Mouse (Mus musculus): Measurements from ENCODE around the gene Csrnp2. TPM values are rescaled to one million over a fixed set of nuclear protein-coding genes. Genes with fewer than 3 reads are reported as not detected.
A peak's percentile ranks its signal among the peaks of the same experiment; 100 is the strongest.

Csrnp2 gene
- polyA plus RNA-seq, 1 experiment from 2014 or later = 12.0 TPM

- WGBS = 8% methylated on average over 17 of the region's 17 CpGs
Measured at GRCm38 (mm10) chr15:100457340-100457739, 37.9 kb downstream of the Csrnp2 start.

DNA sequence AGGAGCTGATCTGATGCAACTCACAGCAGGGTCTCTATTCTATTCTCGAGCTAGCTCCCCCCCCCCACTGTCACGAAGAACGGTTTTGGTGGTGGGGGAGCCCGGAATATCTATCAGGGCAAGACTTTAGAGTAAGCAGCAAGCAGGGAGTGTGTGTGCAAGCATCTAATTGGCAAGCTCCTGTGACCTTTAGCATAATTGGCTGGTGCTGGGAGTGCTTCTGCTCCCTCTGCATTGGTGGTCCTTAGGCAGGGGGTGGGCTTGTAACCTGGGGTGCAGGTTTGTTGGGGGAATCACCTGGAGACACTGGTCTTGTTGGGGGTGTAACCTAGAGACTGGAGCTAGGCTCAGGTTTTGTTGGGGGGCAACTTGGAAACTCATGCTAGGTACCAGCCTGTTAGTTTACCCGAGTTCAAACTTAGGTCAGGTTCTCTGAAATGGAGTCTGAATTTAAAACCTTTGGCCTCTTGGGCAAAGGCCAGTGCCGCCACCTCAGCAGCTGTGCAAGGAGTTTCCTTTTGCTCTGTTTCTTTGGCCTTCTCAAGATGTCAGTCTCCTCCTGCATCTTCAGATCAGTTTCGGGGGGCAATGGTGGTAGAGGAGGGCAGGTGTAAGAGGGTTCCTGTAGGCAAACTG is 38.8 kb downstream of the Csrnp2 start:
- H3K4me1 ChIP-seq (ENCODE audit: control insufficient read depth, insufficient read depth, low read length) = 0 out of 2 replicates have a peak, but pooled peaks cover 4% of the 10 kb centered on the region
- 0 out of 2 replicates have a peak, but pooled peaks cover 3% of the 10 kb centered on the region for H3K27me3 ChIP-seq (ENCODE audit: control insufficient read depth, insufficient read depth, low read length)
- WGBS = 66% methylated on average over 7 of the region's 7 CpGs
- H3K27ac ChIP-seq (ENCODE audit: low read length) = no peak overlapping the region
- H3K4me2 ChIP-seq (replicated peaks; ENCODE audit: low read depth, low read length) = no peak overlapping the region
- no peak overlapping the region for H3K9ac ChIP-seq (replicated peaks; ENCODE audit: low read depth, low read length)
- no peaks in the 10 kb centered on the region for H3K36me3 ChIP-seq (ENCODE audit: control insufficient read depth, insufficient read depth, low read length)
- H3K4me3 ChIP-seq (ENCODE audit: low read depth, low read length) = no peak overlapping the region
- no peaks in the 10 kb centered on the region for H3K9me3 ChIP-seq (ENCODE audit: control insufficient read depth, low read depth, low read length)
- ATAC-seq (ENCODE audit: insufficient number of reproducible peaks, insufficient read depth, low FRiP score, low read depth) = no peak

More at GRCm38 (mm10) chr15:100457340-100457739, 37.9 kb downstream of the Csrnp2 start:
- Histone ChIP-seq H3K27ac (ENCODE audit: low read length) (no peak overlapping the region), H3K27me3 (ENCODE audit: control insufficient read depth, insufficient read depth, low read length) (0 out of 2 replicates have a peak, but pooled peaks cover 3% of the 10 kb centered on the region), H3K9ac (replicated peaks; ENCODE audit: low read depth, low read length) (no peak overlapping the region), H3K4me1 (ENCODE audit: control insufficient read depth, insufficient read depth, low read length) (0 out of 2 replicates have a peak, but pooled peaks cover 4% of the 10 kb centered on the region), H3K9me3 (ENCODE audit: control insufficient read depth, low read depth, low read length) (no peaks in the 10 kb centered on the region), H3K4me2 (replicated peaks; ENCODE audit: low read depth, low read length) (no peak overlapping the region), H3K4me3 (ENCODE audit: low read depth, low read length) (no peak overlapping the region), H3K36me3 (ENCODE audit: control insufficient read depth, insufficient read depth, low read length) (no peaks in the 10 kb centered on the region)
- 0 out of 2 replicates have a peak, but pooled peaks have one; percentile 18 for ATAC-seq (ENCODE audit: insufficient number of reproducible peaks, insufficient read depth, low FRiP score, low read depth)

DNA sequence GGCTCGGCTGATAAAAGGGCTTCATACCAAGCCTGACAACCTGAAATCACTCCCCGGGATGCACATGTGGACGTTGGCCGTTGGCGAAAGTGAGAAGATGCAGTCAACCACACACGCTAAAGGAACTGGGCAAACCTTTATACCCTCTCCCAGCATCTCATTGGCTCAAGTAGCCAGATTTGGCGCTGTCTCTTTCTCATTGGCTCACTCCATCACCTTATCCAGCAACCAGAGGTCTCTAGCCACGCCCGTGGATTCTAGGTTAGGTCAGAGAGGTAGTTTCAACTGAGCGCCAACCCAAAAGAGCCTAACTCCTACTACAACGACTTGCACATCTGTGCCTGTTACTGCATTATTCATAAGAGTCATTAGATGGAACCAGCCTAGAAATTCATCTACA is 42.8 kb downstream of the Csrnp2 start:
- H3K4me1 ChIP-seq (ENCODE audit: control insufficient read depth, insufficient read depth, low read length) = no peaks in the 10 kb centered on the region
- H3K4me3 ChIP-seq (ENCODE audit: low read depth, low read length) = no peak overlapping the region
- H3K9ac ChIP-seq (replicated peaks; ENCODE audit: low read depth, low read length) = no peak overlapping the region
- H3K27me3 ChIP-seq (ENCODE audit: control insufficient read depth, insufficient read depth, low read length) = no peaks in the 10 kb centered on the region
- WGBS = 77% methylated on average over 11 of the region's 11 CpGs
- no peaks in the 10 kb centered on the region for H3K9me3 ChIP-seq (ENCODE audit: control insufficient read depth, low read depth, low read length)
- no peak overlapping the region for H3K27ac ChIP-seq (ENCODE audit: low read length)
- no peak overlapping the region for H3K4me2 ChIP-seq (replicated peaks; ENCODE audit: low read depth, low read length)
- ATAC-seq (ENCODE audit: insufficient number of reproducible peaks, insufficient read depth, low FRiP score, low read depth) = no peak
- no peaks in the 10 kb centered on the region for H3K36me3 ChIP-seq (ENCODE audit: control insufficient read depth, insufficient read depth, low read length)

GRCm38 (mm10) chr15:100451245-100451644 is 44.0 kb downstream of the Csrnp2 start:
- Histone ChIP-seq H3K9ac (replicated peaks; ENCODE audit: low read depth, low read length) (no peak overlapping the region), H3K9me3 (ENCODE audit: control insufficient read depth, low read depth, low read length) (no peaks in the 10 kb centered on the region), H3K4me1 (ENCODE audit: control insufficient read depth, insufficient read depth, low read length) (no peaks in the 10 kb centered on the region), H3K27ac (ENCODE audit: low read length) (no peak overlapping the region), H3K36me3 (ENCODE audit: control insufficient read depth, insufficient read depth, low read length) (no peaks in the 10 kb centered on the region), H3K27me3 (ENCODE audit: control insufficient read depth, insufficient read depth, low read length) (no peaks in the 10 kb centered on the region), H3K4me2 (replicated peaks; ENCODE audit: low read depth, low read length) (no peak overlapping the region), H3K4me3 (ENCODE audit: low read depth, low read length) (no peak overlapping the region)
- ATAC-seq (ENCODE audit: insufficient number of reproducible peaks, insufficient read depth, low FRiP score, low read depth) = no peak
- WGBS = 52% methylated on average over 16 of the region's 16 CpGs

GRCm38 (mm10) chr15:100449495-100449894 is 45.8 kb downstream of the Csrnp2 start:
- Histone ChIP-seq H3K9ac (replicated peaks; ENCODE audit: low read depth, low read length) (no peak overlapping the region), H3K27ac (ENCODE audit: low read length) (no peak overlapping the region), H3K36me3 (ENCODE audit: control insufficient read depth, insufficient read depth, low read length) (no peaks in the 10 kb centered on the region), H3K4me2 (replicated peaks; ENCODE audit: low read depth, low read length) (no peak overlapping the region), H3K9me3 (ENCODE audit: control insufficient read depth, low read depth, low read length) (no peaks in the 10 kb centered on the region), H3K27me3 (ENCODE audit: control insufficient read depth, insufficient read depth, low read length) (no peaks in the 10 kb centered on the region), H3K4me3 (ENCODE audit: low read depth, low read length) (no peak overlapping the region), H3K4me1 (ENCODE audit: control insufficient read depth, insufficient read depth, low read length) (no peaks in the 10 kb centered on the region)
- 90% methylated on average over 3 of the region's 3 CpGs for WGBS
- no peak for ATAC-seq (ENCODE audit: insufficient number of reproducible peaks, insufficient read depth, low FRiP score, low read depth)

- Histone ChIP-seq H3K9ac (replicated peaks; ENCODE audit: low read depth, low read length) (no peak overlapping the region), H3K4me3 (ENCODE audit: low read depth, low read length) (no peak overlapping the region), H3K4me1 (ENCODE audit: control insufficient read depth, insufficient read depth, low read length) (0 out of 2 replicates have a peak, but pooled peaks cover 4% of the 10 kb centered on the region), H3K9me3 (ENCODE audit: control insufficient read depth, low read depth, low read length) (no peaks in the 10 kb centered on the region), H3K36me3 (ENCODE audit: control insufficient read depth, insufficient read depth, low read length) (no peaks in the 10 kb centered on the region), H3K4me2 (replicated peaks; ENCODE audit: low read depth, low read length) (no peak overlapping the region), H3K27me3 (ENCODE audit: control insufficient read depth, insufficient read depth, low read length) (no peaks in the 10 kb centered on the region), H3K27ac (ENCODE audit: low read length) (no peak overlapping the region)
- WGBS = 64% methylated on average over 4 of the region's 4 CpGs
- ATAC-seq (ENCODE audit: insufficient number of reproducible peaks, insufficient read depth, low FRiP score, low read depth) = no peak
Measured at GRCm38 (mm10) chr15:100448572-100448971, 46.7 kb downstream of the Csrnp2 start.

DNA sequence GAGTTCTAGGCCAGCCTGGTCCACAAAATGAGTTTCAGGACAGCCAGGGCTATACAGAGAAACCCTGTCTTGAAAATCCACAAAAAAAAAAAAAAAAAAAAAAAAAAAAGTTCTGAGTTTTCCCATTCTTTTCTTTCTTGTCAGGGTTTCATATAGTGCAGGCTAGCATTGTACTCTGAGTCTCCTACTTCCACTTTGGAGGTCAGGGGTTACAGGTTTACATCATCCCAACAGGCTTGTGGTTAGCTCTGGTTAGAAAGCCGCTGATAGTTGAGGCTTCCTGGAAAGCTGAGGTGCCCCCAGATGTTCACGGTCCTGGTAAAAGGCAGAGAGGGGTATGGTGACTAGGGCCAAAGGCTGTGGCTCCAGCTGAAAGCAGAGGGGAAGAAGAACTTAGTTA is 48.4 kb downstream of the Csrnp2 start:
- 51% methylated on average over 2 of the region's 2 CpGs for WGBS
- H3K4me1 ChIP-seq (ENCODE audit: control insufficient read depth, insufficient read depth, low read length) = 0 out of 2 replicates have a peak, but pooled peaks cover 4% of the 10 kb centered on the region
- peak overlapping the region; percentile 44; the same call in 1 of the 2 replicates for H3K27ac ChIP-seq (ENCODE audit: low read length)
- H3K36me3 ChIP-seq (ENCODE audit: control insufficient read depth, insufficient read depth, low read length) = no peaks in the 10 kb centered on the region
- H3K4me2 ChIP-seq (replicated peaks; ENCODE audit: low read depth, low read length) = no peak overlapping the region
- no peak for ATAC-seq (ENCODE audit: insufficient number of reproducible peaks, insufficient read depth, low FRiP score, low read depth)
- H3K27me3 ChIP-seq (ENCODE audit: control insufficient read depth, insufficient read depth, low read length) = no peaks in the 10 kb centered on the region
- no peaks in the 10 kb centered on the region for H3K9me3 ChIP-seq (ENCODE audit: control insufficient read depth, low read depth, low read length)
- no peak overlapping the region for H3K4me3 ChIP-seq (ENCODE audit: low read depth, low read length)
- no peak overlapping the region for H3K9ac ChIP-seq (replicated peaks; ENCODE audit: low read depth, low read length)

DNA sequence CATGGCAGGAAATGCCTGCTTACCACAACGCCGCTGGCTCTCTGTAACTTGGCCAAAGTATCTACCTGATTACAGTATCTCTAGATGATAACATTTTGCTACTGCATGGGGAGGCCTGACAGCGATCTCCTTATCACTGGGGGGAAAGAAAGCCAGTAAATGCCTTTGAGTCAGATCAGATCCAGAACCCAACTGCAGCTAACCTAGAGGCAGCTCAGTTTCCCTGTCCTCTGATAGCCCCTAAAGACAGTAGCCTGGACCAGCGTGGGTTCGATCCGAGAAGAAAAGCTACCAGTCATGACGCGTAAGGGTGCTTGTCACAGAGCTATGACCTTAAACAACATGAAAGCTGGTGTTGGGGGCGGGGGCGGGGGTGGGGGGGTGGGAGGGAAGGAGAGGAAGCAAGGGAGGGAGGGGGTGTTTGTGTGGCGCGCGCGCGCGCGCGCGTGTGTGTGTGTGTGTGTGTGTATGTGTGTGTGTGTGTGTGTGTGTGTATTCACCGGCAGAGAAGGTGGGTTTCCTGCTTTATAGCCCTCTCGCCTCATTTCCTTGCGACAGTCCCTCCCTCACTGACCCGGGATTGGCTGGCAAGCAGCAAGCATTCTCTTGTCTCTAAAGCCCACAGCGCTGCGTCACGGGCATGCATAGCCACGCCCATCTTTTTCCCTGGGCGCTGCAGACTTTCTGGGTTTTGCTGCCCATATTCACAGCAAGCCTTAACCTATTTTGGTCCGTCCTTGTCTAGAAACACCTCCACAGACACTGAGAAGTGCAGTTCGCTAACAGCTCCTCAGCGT is 52.0 kb downstream of the Csrnp2 start:
- Histone ChIP-seq H3K9ac (replicated peaks; ENCODE audit: low read depth, low read length) (peak overlapping the region; percentile 48), H3K27ac (ENCODE audit: low read length) (peak overlapping the region; percentile 90), H3K36me3 (ENCODE audit: control insufficient read depth, insufficient read depth, low read length) (no peaks in the 10 kb centered on the region), H3K4me2 (replicated peaks; ENCODE audit: low read depth, low read length) (peak overlapping the region; percentile 68), H3K9me3 (ENCODE audit: control insufficient read depth, low read depth, low read length) (no peaks in the 10 kb centered on the region), H3K27me3 (ENCODE audit: control insufficient read depth, insufficient read depth, low read length) (no peaks in the 10 kb centered on the region), H3K4me3 (ENCODE audit: low read depth, low read length) (peak overlapping the region; percentile 37), H3K4me1 (ENCODE audit: control insufficient read depth, insufficient read depth, low read length) (0 out of 2 replicates have a peak, but pooled peaks cover 4% of the 10 kb centered on the region)
- WGBS = 4% methylated on average over 22 of the region's 31 CpGs
- ATAC-seq (ENCODE audit: insufficient number of reproducible peaks, insufficient read depth, low FRiP score, low read depth) = peak; percentile 93

All from stomach, embryonic 14.5 days (tissue).